Mouse (Mus musculus) retina, postnatal 1 day (tissue): ENCODE measurements around the gene Camk2d.
A peak's percentile ranks its signal among the peaks of the same experiment; 100 is the strongest.

Source experiments
- DNase-seq: peaks from one replicate; pipeline ENCODE4 v3.0.0-alpha.2; 2012

The Camk2d gene

DNA sequence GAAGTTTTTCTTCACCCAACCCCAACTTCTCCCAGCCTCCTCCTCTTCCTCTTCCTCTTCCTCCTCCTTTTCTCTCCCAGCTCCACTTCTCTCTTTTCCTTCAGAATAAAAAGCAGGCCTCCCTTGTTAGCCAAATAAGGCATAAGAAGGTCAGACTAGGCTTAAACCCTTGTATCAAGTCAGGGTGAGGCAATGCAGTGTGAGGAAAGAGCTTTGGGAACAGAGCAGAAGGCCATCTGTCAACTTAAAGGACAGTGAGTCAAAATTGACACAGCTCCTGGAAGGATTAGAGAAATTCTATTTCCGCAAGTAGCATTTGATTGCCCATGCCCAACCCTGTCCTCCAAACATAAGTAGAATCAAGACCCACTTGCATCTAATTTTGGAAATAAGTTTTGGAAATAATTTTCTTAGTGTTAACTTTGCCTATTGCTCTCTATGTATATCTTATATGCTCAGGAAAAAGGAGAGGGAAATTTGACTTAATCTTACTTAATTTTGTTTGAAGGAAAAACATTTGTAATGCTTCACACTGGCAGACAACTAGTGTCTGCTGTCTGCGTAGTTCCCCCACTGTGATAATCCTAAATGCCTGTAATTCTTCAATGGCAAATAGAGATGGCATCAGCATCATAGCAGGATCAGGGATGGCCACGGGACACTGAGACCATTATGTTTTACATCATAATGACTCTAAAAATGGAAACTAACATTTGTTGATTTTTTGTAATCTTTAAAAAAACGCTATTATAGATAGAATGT, 16.8 kb downstream of the Camk2d start:
- peak; percentile 70 for DNase-seq

DNA sequence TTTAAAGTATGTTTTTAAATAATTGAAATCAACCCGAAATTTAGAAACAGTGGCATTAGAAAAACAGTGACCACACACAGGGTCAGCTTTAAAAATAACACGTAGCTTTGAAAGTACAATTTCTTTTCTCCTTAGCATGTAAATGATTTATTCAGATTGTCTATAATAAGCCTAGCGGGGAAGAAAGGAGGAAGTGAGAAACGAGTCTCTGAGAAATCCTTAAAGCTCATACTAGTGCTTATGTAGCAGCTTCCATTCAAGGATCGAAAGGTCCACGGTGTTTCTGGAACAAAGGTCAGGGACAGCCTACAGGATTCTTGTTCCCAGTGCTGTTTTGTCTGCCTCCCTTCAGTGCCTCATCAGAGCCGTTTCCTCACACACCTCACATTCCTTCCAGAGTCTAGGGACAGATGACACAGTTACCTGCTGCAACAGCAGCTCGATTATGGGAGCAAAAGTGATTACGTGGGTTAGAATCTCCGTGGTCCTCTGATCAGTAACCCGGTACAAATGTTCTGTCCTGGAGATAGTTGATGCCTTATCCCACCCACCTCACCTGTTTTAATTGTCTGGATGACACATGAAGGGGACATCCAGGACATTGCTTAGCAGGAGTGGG, 17.5 kb downstream of the Camk2d start:
- DNase-seq, result no peak

DNA sequence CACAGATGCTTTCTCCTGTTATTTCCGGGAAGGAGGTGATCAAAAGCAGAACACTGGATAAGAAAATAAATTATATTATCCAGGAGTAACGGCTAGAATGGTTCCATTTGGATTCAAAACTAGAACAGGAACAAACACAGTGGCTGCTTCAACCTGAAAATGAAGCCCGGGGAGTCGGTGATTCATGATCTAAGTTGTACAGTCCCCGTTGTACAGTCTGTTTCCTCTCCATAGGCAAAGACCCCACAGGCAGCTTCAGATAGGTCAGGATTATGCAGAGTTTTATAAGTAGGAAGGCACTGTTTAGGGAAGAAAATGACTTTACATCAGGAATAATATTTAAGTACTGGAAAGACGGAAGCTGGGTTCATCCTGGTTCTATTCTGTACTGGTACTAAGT, 19.2 kb downstream of the Camk2d start:
- no peak for DNase-seq

DNA sequence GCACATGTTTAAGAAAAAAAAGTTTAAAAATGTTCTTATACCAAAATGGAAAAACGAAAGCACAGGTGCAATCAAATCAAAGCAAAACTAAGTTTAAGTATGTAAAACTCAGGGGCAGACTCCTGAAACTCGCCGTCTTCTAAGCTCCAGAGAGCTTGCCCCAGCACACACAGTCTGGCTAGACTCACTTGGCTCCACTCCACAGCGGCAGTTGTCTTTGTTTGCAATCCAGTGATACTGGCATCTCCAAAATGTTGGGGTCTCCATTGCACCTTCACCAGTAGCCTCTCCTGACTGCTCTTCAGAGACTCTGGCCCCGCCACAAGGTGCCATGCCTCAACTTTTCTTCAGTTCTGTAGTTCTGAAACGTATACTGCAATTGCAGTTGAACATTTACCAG, 24.1 kb downstream of the Camk2d start:
- no peak for DNase-seq

DNA sequence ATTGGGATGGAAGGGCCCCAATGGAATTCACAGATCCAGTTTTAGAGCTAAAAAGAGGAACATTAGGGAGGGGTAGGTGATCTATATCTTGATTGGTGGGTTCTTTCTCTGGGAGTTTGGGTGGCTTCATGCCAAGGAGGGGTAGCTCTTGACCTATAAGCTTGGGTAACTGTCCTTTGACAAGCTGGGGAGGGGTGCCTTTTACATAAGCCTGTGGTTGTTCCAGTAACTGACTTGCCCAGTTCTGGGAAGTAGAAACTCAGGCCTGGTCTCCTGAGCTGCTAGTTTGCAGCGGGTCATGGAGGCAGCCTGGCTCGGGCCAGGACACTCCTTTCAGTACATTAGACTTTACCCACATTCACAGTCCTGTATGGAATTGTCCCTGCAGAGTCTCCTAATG, 26.4 kb downstream of the Camk2d start:
- DNase-seq, result no peak

DNA sequence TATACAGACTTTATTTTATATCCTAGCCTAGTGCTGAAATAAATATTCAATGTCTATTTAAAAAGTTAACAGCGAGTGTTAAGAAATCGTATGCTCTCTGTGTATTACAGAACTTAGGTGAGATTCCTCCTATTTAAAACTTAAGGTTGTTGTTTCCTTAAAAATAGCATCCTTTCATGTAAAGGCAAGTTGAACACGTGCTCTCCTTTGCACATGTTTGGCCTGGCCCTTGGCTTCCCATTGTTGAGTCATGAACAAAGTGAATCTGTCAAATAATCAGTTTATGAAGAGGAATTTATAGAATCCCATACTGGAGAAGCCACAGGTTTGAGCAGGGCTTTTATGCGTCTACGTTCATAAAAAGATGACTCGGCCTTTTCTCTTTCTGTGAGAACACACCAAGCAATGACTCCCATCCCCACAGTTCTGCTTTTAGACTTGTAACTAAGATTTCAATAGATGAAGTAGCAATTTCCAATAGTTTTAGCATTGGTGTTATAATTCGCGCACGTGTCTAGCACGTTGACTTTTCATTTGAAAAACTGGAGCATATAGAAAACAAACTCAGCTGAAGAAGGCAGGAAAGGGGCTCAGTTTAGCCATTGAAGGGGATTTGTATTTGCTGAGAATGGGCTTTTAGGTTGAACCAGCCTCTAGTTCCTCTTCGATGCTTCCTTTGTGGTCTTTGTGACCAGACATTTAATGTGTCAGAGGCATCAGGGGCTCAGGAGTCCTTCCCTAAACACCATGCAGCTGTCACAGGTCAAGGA, 29.1 kb downstream of the Camk2d start:
- DNase-seq, result no peak

DNA sequence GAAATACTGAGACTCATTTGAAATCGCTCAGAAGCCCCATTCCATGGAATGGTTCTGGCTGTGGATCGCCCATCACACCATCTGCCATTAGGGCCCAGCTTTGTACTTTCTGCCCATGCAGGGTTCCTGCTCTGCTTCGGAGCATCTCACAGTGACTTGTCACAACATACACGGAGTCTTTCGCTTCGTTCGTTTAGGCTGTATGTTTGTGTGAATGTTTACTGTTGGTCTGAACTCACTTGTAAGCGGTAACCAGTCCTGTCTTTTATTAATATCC, 29.6 kb downstream of the Camk2d start:
- DNase-seq, result no peak

DNA sequence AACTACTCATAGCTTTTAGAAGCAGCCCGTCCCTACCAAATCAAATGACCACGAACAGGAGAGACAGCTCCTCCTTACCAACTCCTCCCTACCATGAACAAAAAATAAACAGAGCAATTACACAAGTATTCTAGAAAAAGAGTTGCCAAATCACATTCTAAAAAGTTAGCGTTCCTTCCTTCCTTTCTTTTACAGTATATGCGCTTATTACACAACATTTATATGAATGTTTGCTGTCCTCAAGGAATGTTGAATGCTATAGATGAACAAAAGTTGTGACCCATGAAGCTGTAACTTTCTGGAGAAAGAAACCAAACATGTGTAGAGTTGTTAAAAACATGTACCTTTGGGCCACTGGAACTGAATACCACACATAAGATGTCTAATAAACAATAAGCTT, 31.9 kb downstream of the Camk2d start:
- DNase-seq, result no peak

DNA sequence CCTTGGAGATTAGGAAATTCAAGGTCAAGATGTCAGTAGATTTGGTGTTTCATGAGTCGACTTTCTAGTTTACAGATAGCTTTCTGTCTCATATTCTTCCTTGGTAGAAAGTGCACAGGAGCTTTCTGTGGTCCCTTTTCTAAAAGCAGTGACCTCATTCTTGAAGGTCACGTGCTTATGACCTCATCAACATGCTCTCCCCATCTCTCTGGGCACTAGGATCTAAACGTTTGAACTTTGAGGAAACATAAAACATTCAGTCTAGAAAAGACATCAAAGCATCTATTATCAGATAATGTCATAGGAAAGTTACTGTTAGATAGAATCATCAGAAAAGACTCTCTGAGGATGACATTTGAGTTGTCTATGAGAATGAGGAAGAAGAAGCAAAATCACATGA, 32.3 kb downstream of the Camk2d start:
- DNase-seq, result no peak

DNA sequence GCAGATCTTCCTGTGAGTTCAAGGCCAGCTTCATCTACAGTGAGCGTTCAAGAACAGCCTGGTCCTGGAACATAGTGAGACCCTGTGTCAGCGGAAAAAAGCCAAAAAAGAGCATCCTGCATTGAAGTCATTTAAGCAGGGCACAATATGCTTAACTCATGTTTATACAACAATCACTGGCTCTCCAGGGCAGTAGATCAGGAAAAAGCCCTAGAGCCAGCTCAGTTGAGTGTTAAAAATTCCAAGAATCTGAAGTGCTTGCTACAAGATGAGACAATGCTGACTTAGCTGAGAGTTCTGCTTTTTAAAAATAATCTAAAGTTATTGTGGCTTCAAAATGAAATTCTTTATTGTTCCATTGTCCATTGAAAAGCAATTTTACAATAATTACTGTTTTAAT, 32.9 kb downstream of the Camk2d start:
- no peak for DNase-seq

DNA sequence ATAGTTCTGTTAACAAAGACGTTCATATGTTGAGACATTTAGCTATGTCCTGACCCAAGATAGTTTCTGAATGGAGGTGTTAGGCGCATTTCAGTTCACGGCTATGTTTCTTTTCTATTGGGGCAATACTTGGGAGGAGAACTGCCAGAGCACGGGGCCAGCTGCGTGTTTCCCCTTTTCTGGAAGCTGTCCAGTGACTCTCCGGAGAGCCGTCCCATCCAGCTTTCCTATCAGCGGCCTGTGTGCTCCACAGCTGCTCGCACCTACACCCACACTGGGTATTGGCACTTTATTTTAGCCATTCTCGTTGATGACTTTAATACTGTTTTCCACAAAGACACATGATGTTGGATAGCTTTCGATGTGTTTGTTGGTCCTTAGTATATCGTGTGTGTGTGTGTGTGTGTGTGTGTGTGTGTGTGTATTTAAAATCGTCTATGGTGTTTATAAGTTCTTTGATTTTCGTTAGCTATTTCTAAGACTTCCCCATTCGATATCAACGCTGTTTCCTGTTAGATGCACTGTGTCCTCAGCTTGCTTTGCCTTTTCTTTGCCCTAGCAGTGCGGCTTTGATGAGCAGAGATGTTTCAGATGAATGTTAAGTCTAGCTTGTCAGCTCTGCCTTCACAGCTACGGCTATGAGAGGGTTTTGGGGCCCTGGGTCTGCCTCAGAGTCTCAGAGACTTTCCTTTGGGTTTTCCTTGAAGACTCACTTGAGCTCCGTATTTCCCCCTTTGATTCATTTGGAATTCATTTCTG, 34.2 kb downstream of the Camk2d start:
- DNase-seq, result no peak

DNA sequence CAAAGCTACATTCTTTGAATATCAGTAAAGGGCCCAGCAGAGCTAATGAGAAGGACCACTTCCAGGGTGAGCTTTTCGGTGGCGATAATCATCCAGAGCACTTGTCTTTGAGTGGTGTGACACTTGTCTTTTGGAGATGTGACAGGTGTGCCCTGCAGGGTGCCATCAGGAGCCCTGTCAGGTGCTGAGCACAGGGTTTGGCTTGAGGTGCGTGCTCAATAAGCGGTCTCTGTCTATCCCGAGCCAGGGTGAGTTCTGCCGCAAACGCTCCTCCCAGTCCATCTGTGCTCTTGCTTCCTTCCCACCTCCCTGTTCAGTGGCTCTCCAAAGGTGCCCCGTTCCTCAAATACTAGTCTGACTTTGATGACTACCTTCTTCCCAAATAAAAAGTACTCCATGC, 35.5 kb downstream of the Camk2d start:
- DNase-seq, result no peak

DNA sequence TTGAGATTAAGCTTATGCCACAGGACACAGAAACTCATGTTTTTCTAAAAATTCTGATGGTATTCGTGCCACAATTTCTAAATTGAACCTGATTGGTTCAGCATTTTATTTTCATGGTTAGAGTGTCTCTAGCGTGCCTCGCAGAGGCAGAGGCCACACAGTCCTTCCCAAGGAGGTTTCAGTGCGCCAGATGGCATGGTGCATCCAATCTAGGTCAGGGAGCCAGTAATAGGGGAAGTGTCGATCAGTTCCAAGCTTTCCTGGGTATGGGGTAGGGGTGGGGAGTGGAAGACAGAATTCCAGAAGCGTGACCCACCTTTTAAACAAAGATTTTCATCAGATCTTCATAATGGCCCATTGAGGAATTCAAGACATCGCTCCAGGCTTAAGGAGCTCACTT, 36.5 kb downstream of the Camk2d start:
- DNase-seq, result peak; percentile 65

DNA sequence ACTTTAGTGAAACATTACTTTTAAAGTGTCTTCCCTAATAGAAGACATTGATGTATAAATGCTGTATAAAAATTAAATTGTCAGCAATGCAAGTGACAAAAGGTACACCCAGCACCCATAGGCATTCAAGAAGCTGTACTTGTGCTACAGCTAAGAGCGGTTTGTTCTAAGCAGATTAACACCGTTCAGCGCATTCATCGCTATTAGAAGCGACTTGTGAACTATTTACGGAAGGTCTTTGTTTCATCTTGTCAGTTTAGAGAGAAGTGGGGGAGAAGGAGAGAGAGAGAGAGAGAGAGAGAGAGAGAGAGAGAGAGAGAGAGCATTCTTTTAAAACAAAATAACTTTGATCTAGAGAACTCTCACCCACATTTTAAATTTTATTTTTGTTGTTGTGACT, 38.1 kb downstream of the Camk2d start:
- DNase-seq, result peak; percentile 55

DNA sequence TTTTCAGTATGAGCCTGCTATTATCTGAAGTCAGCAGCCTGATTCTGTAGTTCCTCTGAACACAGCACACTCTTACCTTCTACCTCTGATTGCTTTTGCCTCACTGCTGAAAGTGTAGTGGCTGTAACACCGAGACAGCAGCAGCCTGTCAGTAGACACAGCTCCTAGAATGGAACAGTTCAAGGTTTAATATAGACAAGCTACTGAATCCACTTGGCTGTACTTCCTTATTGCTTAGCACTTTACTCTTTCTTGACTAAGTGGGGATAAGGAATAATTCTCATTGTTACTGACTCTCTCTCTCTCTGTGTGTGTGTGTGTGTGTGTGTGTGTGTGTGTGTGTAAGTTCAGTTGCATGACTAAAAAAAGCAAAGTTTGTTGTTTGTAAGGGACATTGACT, 42.2 kb downstream of the Camk2d start:
- DNase-seq, result no peak

DNA sequence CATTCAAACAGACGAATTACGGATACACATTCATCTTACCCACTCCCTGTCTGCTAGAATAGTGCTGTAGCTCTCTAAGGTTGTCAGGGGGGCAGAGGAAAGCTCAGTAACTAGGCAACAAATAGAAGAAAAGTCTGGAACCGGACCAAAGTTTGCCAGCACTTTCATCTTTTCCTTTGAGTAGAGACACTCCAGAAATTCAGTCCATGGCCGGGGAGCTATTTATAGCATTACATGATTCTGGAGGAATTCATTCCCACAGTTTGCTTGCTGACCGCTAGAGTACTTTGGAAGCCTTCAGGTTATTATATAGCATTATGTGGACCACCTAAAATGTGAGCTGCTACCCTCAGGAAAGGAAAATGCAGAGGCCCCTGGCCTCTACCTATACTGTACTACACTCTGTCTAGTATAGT, 43.0 kb downstream of the Camk2d start:
- DNase-seq, result no peak

DNA sequence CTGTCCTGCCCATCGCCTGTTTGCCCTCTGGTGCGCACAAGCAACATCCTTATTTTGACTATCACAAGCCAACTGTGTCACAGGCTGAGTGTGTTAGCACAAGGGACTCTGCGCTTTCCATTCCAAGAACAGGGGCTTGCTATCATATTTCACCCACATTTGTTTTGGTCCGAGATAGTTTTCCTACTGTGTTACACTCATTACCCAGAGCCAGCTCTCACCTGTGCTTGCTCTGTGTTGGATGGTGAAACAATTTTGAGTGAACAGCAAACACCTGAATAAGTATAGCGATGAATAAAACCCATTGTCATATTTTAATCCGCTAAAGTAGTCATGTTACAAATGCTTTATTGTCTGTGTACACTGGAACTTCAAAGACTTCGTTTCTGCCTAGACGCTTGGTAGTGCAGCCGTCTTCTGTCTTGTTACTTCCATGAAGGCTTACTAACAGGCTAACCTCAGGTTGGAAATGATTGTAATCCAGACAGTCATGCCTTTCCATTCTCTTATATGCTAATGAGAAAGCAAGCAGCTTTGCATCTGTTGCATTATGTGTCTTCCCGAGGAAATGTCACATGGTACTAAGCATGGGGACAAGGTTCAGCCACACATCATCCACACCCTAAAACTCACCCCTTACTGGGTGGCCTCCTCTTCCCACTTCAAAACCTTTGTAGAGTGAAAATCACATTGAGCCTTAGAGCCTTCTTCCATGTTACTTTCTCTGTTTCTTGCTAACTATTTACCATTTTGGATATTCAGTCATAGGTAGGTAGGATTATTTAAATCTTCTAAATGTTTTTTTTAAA, 44.5 kb downstream of the Camk2d start:
- no peak for DNase-seq

DNA sequence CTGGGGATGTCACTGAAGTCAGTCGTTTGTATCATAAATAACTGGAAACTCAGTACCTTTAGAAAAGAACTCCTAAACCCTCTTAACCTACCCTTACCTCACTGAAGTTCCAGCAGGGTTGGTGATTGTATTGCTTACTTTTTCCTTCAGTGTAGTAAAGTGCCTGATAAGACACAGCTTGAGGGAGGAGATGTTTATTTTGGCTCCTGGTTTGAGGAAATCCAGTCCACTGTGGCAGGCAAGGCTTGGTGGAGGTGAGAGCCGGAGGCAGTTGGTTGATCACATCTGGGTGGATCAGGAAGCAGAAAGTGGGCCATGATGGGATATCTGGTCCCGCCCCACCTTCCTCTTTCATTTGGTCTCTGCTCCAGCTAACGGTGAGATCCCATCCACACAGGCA, 45.3 kb downstream of the Camk2d start:
- DNase-seq, result no peak

DNA sequence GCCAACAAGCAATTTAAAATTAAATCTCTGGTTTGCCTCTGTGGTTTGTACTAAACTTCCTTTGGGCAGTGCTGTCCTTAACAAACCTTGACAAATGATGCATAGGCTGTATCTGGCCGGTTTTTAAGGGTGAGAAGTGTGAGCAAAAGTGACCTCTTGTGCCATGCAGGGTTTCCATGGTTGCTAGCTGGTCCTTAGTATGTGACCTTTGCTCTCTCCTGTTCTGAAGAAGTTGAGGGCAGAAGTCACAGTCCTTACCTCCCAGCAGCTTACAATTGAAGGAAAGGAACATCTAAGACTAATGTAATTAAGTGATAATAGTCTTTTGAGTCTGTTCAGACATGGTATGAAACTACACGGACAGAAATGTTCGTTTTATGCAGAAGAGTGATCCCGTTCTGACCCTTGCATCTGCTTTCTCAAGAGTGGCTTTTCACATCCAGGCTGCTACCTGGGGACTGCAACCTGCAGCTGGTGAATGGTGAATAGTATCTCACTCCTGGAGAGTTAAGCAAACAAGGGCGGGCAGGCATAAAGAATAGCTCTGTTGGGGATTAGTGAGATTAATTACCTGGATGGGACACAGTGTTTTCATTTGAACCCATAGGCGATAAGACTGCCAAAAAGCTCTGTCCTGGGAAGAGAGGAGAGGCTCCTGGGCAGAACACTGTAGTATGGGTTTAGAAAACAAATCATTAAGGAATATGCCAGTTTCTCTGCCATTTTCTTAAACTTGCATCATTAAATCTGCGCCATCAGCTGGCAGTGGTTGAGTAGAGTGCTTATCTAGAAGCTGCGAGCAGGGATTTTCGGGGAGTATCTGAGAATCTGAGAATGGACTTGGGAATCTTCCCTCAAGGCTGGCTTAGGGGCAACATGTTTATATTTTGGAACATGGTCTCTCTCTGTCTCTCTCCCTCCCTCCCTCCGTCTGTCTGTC, 47.2 kb downstream of the Camk2d start:
- DNase-seq, result peak; percentile 25

DNA sequence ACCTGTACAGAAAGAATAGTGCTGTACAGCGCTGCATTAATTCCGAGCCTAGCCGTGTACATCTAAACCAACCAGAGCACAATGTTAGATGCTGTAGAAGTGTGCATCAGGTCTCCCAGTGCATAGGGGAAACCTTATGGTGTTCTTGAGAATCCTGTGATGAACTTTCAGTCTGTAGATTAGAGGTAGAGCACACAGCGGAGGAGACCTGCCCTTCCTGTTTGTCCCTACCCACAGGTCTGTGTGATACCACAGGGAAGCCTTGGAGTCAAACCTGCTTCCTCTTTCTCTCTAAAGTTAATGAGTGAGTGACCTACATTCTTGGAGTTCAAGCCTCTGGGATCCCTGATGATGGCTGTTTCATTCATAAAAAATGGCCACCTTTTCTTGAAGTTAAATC, 54.2 kb downstream of the Camk2d start:
- no peak for DNase-seq

DNA sequence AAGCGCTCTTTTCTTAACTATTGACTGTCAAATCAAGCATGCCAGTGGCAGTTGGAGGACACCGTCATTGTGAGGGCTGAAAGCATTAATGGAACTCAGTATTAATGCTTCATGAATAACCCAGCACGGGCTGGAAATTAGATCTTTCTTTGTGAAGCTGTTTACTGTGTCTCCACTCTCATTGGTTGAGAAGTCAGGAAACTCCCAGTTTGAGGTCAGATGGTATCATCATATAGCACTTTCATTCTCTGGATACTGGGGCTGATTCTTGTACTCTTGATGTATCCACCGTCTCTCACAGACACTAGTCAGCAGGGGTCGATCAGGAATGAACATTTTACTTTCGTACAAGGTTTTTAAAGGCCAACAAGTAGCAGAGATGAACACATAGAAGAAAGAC, 54.6 kb downstream of the Camk2d start:
- DNase-seq, result peak; percentile 44

DNA sequence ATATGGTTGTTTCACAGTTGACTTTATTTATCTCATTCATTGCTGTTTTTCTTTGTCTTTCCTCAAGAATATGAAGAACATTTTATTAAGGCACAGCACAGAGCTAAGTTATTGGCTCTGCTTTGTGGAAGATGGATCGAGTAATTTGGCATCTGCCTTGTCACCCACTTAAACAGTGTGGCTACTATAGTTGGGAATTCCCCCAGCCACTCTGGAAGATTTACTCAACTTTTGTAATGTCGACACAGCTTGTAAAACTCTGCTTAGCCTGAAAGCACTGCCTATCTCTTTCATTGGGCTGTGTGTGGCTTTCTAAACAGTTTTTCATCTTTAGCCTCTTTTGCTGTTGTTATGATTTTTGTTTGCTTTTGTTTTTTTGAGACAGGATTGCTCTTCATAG, 56.3 kb downstream of the Camk2d start:
- DNase-seq, result no peak
